Mouse (Mus musculus) CH12.LX (cell line): ENCODE results near the gene 4921517D22Rik.

Experiments used
- CTCF ChIP-seq, 2 experiments: IDR thresholded peaks in 1 of 2; conservative IDR thresholded peaks in 1 of 2; 2 replicates each; pipeline ENCODE4 v1.5.1; 2011 to 2012; ENCODE audit warnings: low read depth in 2 of 2, low read length in 2 of 2, improper control_type of control experiment in 1 of 2, inconsistent platforms in 1 of 2, mild to moderate bottlenecking in 1 of 2, moderate library complexity in 1 of 2
- EP300 ChIP-seq: IDR thresholded peaks from 2 replicates; pipeline ENCODE4 v1.6.1; 2011; ENCODE audit warnings: low read length, improper control_type of control experiment
- GABPA ChIP-seq: IDR thresholded peaks from 2 replicates; pipeline ENCODE4 v1.6.1; 2012; ENCODE audit warnings: low read depth, low read length, improper control_type of control experiment, inconsistent platforms; ENCODE audit not compliant: insufficient replicate concordance
- IRF4 ChIP-seq: IDR thresholded peaks from 2 replicates; pipeline ENCODE4 v1.6.1; 2014; ENCODE audit warnings: low read depth, mild to moderate bottlenecking, inconsistent platforms, low read length, improper control_type of control experiment

DNA sequence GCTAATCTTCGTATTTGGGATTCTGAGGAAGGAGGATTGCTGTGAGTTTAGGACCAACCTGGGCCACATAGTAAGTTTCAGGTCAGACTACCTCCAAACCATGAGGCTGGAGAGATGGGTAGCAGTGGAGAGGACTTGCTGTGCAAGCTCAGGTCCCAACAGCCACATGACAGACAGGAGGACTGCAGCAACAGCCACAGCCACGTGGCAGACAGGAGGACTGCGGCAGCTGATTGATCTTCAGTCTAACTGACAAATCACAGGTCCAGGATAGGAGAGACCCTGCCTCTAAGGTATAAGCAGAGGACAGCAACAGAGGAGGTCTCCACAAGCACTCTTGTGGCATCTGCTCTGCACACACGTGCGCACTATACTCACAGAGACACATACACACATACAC is 36.1 kb downstream of the 4921517D22Rik start:
- no peak for TF ChIP-seq EP300
- no peak for TF ChIP-seq CTCF (conservative IDR thresholded peaks at IDR 0.05 in 1 of 2, IDR thresholded peaks at IDR 0.05 in 1 of 2; ENCODE audit: low read depth in 2 of 2, low read length in 2 of 2)
- TF ChIP-seq GABPA, result no peak
- TF ChIP-seq IRF4, result no peak
